Mouse (Mus musculus) kidney, adult 2 months (tissue): ENCODE results near the gene Golga5.

Experiments used
- CTCF ChIP-seq: fragments of 200-500 bp; conservative IDR thresholded peaks from 2 replicates; pipeline ENCODE4 v1.5.1; 2011; ENCODE audit warnings: low read depth, mild to moderate bottlenecking, control low read depth, low read length, moderate library complexity, mixed read lengths; ENCODE audit not compliant: insufficient read depth, insufficient read length
- POLR2A ChIP-seq: fragments of 200-500 bp; IDR thresholded peaks from one replicate; pipeline ENCODE4 v1.6.1; 2011; ENCODE audit warnings: low read depth, low read length, control low read depth

- no peak for TF ChIP-seq CTCF
- no peak for TF ChIP-seq POLR2A
Observed at GRCm38 (mm10) chr12:102426285-102426684, 42.6 kb upstream of the Golga5 start.
